Mouse (Mus musculus) hematopoietic stem cell, adult 5-6 weeks (primary cell): Measurements from ENCODE around the gene Pla2g12b. TPM values are rescaled to one million over a fixed set of nuclear protein-coding genes. Genes with fewer than 3 reads are reported as not detected.

Experiments used
- ATAC-seq, 2 experiments: fragments of 125-278 bp in 1 of 2; replicated peaks in 1 of 2; 2 replicates each; pipeline ENCODE4 v1.8.0; 2016 to 2017; ENCODE audit warnings: inconsistent platforms in 2 of 2, mild to moderate bottlenecking in 2 of 2, moderate number of reproducible peaks in 2 of 2, low read depth in 1 of 2, moderate TSS enrichment in 1 of 2; ENCODE audit not compliant: low FRiP score in 2 of 2, poor library complexity in 2 of 2, severe bottlenecking in 2 of 2, insufficient read depth in 1 of 2, low TSS enrichment in 1 of 2
- total RNA-seq: library from RNA; stranded (forward); fragments of 172-1452, 232-1000 nt; gene quantifications from 2 replicates; pipeline ENCODE4 v1.2.3, GENCODE M21; 2017

The Pla2g12b gene
- total RNA-seq, 1 experiment from 2014 or later, result not detected

DNA sequence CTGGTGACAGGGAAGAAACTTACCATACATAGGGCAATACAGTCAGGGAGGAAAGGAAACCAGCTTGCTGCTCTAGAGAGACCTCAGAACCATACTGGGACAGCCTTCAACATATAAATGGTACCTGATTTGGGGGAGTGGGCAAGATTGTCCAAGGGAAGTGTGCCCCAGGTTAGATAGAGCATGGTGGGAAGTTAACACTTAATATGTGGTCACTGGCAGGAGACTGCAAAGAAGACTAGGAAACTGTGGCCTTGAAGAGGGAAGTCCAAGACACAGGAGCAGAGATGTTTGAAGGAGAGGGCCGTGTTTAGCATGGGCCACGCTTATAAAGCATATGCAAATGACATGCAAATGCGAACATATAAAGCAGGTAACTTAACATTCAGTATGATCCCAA lies 40.6 kb downstream of the Pla2g12b start:
- peak; percentile 72 to 87 for ATAC-seq

GRCm38 (mm10) chr10:59444635-59445034 lies 41.2 kb downstream of the Pla2g12b start:
- ATAC-seq, result 0 out of 4 replicates have a peak, but pooled peaks of 1 of the 2 experiments have one; percentile 11

DNA sequence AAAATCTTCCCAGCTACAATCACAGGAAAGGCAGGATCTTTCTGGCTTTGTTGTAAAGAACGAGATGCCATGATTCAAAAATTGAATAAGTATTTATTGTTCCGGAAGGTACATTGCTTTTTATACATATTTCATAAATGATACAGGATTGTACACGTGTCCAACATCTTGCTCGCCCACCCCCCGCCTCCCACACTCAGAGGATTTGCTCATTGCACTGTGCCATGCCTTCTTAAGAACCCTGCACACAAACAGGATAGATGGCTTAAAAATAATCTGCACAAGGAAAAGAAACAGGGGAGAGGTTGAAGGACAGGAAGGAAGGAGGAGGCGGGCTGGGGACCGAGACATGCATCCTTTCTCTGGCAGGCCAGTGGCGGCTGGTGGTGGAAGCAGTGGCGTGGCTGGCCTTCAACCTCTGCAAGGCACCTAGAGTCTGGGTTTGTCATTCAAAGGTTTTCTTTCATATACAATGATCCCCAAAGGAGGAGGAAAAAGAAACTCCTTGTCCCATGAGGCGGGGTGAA lies 43.5 kb downstream of the Pla2g12b start:
- no peak for ATAC-seq

DNA sequence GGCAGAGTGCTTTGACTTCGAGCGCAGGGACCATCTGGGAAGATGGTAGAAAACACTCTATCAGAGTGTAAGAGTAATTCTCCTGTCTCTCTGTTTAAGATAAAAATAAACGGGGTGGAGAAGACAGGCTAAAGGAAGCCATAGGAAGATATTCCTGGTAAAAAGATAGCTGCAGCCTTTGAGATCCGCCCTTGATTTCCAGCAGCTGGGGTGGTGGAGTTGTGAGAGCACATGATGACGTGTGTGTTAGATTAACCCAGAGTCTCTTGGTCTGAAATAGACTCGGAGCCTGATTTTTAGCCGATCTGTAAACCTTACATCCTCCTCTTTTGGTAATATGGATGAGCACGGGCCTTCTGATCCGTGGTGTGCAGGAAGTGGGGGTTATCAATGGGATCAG lies 44.1 kb downstream of the Pla2g12b start:
- ATAC-seq, result no peak

DNA sequence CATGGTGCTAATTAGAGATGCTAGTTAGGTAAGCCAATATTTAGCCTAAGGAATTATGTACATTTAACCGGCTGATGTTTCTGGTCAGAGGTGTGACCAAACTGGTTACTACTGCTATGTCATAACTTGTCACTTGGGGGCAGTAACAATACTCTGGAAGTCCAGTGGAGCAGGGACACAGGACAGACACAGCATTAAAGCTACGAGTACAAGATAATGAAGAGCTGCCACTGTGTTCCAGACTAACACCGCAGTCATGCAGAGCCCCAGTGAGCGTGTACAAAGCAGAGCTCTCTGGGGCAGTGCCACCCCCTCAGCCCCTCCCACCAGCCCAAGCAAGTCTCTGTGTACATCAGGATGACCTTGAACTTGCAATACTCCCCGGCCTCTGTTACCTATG lies 48.4 kb downstream of the Pla2g12b start:
- no peak for ATAC-seq

DNA sequence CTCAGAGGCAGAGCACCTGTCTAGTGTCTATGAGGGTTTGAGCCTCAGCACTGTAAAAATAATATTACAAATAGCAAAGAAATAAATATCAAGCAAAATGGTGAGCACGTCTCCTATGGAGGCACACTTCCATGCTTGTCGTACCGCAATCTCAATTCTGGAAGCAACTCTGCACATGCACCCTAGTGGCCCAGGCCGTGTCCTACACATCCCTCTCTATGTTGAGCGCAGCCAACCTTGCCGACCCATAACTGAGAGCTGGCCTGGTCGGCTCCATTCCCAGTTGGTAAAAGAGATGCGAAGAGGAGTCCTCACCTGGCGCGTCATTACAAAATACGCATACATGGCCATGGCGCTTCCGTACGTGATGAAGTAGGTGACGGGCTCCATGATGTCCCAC lies 51.2 kb downstream of the Pla2g12b start:
- no peak for ATAC-seq

GRCm38 (mm10) chr10:59459767-59460166 lies 56.3 kb downstream of the Pla2g12b start:
- ATAC-seq, result no peak

DNA sequence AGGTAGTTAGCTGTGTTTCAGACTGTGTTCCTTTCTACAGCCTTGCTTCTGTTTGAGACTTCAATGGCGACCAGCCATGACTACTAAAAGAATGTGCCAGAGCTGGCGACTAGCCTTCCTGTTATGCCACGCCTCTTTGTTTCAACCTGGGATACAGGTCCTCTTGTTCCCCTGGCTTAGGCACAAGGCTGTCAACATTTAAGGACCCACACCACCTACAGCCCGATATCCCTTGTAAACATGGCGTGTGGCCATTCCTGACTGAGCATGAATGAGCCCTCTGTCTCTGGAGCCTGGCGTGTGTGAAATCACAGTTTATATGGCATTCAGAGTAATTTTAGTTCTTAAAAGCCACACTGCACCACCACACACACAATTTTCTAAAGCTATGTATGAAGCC lies 58.8 kb downstream of the Pla2g12b start:
- ATAC-seq, result no peak

- no peak for ATAC-seq
These were observed 62.1 kb downstream of the Pla2g12b start for GRCm38 (mm10) chr10:59465546-59465945.

DNA sequence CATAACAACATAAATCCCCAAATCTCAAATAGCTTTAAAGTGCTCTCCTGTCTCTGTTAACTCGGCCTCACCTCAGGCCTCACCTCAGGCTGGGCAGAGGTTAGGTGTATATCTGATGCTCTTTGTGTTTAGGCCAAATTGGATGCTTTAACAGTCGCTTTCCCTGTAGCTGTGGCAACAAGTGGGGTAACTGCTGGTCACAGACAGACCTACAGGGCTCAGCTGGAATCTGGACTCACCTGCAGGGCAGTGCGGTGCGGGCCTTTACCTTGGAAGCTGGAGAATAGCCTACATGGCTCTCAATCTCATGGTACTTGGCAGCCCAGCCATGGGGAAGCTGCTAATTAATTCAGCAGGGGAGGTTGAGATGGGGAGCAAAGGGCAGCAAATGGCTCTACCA lies 63.2 kb downstream of the Pla2g12b start:
- ATAC-seq, result no peak

GRCm38 (mm10) chr10:59467297-59467696 lies 63.8 kb downstream of the Pla2g12b start:
- no peak for ATAC-seq

GRCm38 (mm10) chr10:59470451-59470850 lies 67.0 kb downstream of the Pla2g12b start:
- ATAC-seq, result no peak

Other genes with a start within 250 kb of the Pla2g12b start
- 4.8 and 9.4 TPM in 2 replicates for gene Sept10, start 181.8 kb upstream of the Pla2g12b start, total RNA-seq
- gene Sowahc, start 181.7 kb upstream of the Pla2g12b start, total RNA-seq, result 2.0 and 3.6 TPM in 2 replicates
- gene P4ha1, start 80.4 kb upstream of the Pla2g12b start, total RNA-seq, result 40.1 and 43.2 TPM in 2 replicates
- 34.6 and 55.0 TPM in 2 replicates for gene Gm10273, start 8.0 kb upstream of the Pla2g12b start, total RNA-seq
- 0.45 TPM in 1 of 2 replicates, not detected in the other for gene Oit3, start 38.1 kb downstream of the Pla2g12b start, total RNA-seq
- not detected in 2 replicates for gene Gm10322, start 212.4 kb downstream of the Pla2g12b start, total RNA-seq
- 23.1 and 26.9 TPM in 2 replicates for gene Mcu, start 213.0 kb downstream of the Pla2g12b start, total RNA-seq